ENCODE assay signal across 9 mouse cellular contexts in genomic region chr5:116419322-116420045, GRCm38 (mm10). TPM values are rescaled to one million over a fixed set of nuclear protein-coding genes. Genes with fewer than 3 reads are reported as not detected.
DNase-seq lines count a peak whose midpoint lies in the region; ATAC-seq and TF ChIP-seq lines count a peak whose summit lies in the region.
"Had no signal": no experiment of that assay in that cellular context is flagged by ENCODE, and none has a peak within 500 bp of the region (broad histone marks: within the 10 kb centered on the region; RNA-seq: fewer than 3 reads in every experiment).

No protein-coding gene starts in this region.

- TF ChIP-seq CTCF in brain, embryonic 14.5 days (IDR thresholded peaks at IDR 0.05; ENCODE audit: borderline replicate concordance, extremely low read depth, insufficient read depth, insufficient read length) = no peak

- peak overlapping the region; percentile 35; the same call in 1 of the 2 replicates for H3K27ac ChIP-seq in hindbrain, embryonic 10.5 days
- no peak overlapping the region for H3K27ac ChIP-seq in hindbrain, embryonic 11.5 days (ENCODE audit: low read depth, low read length)

- no peaks in the 10 kb centered on the region for H3K9me3 ChIP-seq in hindbrain, embryonic 10.5 days
- no peaks in the 10 kb centered on the region for H3K9me3 ChIP-seq in hindbrain, embryonic 11.5 days (ENCODE audit: control insufficient read depth, low read length)

- no peak for TF ChIP-seq POLR2A in brain, embryonic 14.5 days (IDR thresholded peaks at IDR 0.05; ENCODE audit: borderline replicate concordance, extremely low read depth, insufficient read depth, insufficient read length, poor library complexity, severe bottlenecking)

- peaks cover 20% of the 10 kb centered on the region for H3K27me3 ChIP-seq in hindbrain, embryonic 10.5 days (ENCODE audit: insufficient read depth, poor library complexity, severe bottlenecking)
- H3K27me3 ChIP-seq in hindbrain, embryonic 11.5 days (ENCODE audit: control insufficient read depth, insufficient read depth, low read length) = no peaks in the 10 kb centered on the region
- H3K27me3 ChIP-seq: megakaryocyte, embryonic 14.5 days had no signal

- no peak overlapping the region for H3K9ac ChIP-seq in hindbrain, embryonic 11.5 days (ENCODE audit: low read depth, low read length)

- H3K4me2 ChIP-seq in hindbrain, embryonic 11.5 days (replicated peaks; ENCODE audit: low read depth, low read length) = no peak overlapping the region

- no peak for DNase-seq in hindbrain, embryonic 10.5 days (ENCODE audit: low spot score)
- no peak for DNase-seq in hindbrain, embryonic 11.5 days (ENCODE audit: low spot score)
- DNase-seq in brain, embryonic 14.5 days (ENCODE audit: low read depth) = peak; percentile 68
- DNase-seq in heart, adult 8-10 months (ENCODE audit: low spot score) = peak; percentile 56
- DNase-seq in lung, postnatal 25 days (ENCODE audit: low spot score) = peak; percentile 42
- DNase-seq in retina, embryonic 14.5 days (ENCODE audit: low spot score) = no peak
- no peak for DNase-seq in right cerebral cortex, adult 2 months (ENCODE audit: low spot score in 2 of 2)
- DNase-seq: layer of hippocampus, adult 9-11 months had no signal

- 60% methylated on average over 6 of the region's 6 CpGs for WGBS in hindbrain, embryonic 10.5 days
- WGBS in hindbrain, embryonic 11.5 days = 62% methylated on average over 6 of the region's 6 CpGs

- H3K4me3 ChIP-seq in hindbrain, embryonic 10.5 days = no peak overlapping the region
- no peak overlapping the region for H3K4me3 ChIP-seq in hindbrain, embryonic 11.5 days (ENCODE audit: low read depth, low read length)
- H3K4me3 ChIP-seq: megakaryocyte, embryonic 14.5 days had no signal

- no peaks in the 10 kb centered on the region for H3K36me3 ChIP-seq in hindbrain, embryonic 10.5 days
- H3K36me3 ChIP-seq in hindbrain, embryonic 11.5 days (ENCODE audit: control insufficient read depth, insufficient read depth, low read length) = no peaks in the 10 kb centered on the region

- no peak for ATAC-seq in hindbrain, embryonic 11.5 days (ENCODE audit: low FRiP score)

- H3K4me1 ChIP-seq in hindbrain, embryonic 10.5 days (replicated peaks) = peaks cover 55% of the 10 kb centered on the region
- H3K4me1 ChIP-seq in hindbrain, embryonic 11.5 days (replicated peaks; ENCODE audit: control insufficient read depth, insufficient read depth, low read length) = peaks cover 8% of the 10 kb centered on the region; the same call in 1 of the 2 replicates
- H3K4me1 ChIP-seq: megakaryocyte, embryonic 14.5 days had no signal

RNA-seq across cellular contexts. Expression of gene Hspb8, which starts 3.2 kb away (rescaled TPM):
- polyA plus RNA-seq in hindbrain, embryonic 10.5 days (2016; fragmentation: Nextera tagmentation; extraction: Ambion mirVana) = 7.3 and 9.7 TPM in 2 replicates
- 6.5 and 7.5 TPM in 2 replicates for polyA plus RNA-seq in hindbrain, embryonic 11.5 days (2014; fragmentation: Nextera tagmentation; extraction: Ambion mirVana)
- polyA plus RNA-seq in brain, embryonic 14.5 days (2012; rRNA removed) = 7.3 and 7.8 TPM in 2 replicates
- 100 to 1,000 TPM; 427 to 604 (median 541) TPM for total RNA-seq in heart, adult 8-10 months (2022)

Comparison
In these comparisons a context has a peak if more than half of its experiments do, and no peak if none do; other contexts are left out.
1. DNase-seq: peak in brain, embryonic 14.5 days (single experiment), heart, adult 8-10 months (single experiment) and lung, postnatal 25 days (single experiment); none in hindbrain, embryonic 10.5 days (single experiment), hindbrain, embryonic 11.5 days (single experiment), retina, embryonic 14.5 days (single experiment) and right cerebral cortex, adult 2 months (0 of 2).